Mouse (Mus musculus) ZHBTc4 (cell line): ENCODE measurements at regions not wholly inside any gene's neighbourhood (a gene's known extent, or its start where the extent isn't known, plus 50 kb on each side); places are given as distances from the start of the nearest gene placed in this dataset.

Experiments
- DNase-seq: peaks from one replicate; pipeline ENCODE4 v3.0.0-alpha.2; 2011; ENCODE audit warnings: low read depth, low spot score

DNA sequence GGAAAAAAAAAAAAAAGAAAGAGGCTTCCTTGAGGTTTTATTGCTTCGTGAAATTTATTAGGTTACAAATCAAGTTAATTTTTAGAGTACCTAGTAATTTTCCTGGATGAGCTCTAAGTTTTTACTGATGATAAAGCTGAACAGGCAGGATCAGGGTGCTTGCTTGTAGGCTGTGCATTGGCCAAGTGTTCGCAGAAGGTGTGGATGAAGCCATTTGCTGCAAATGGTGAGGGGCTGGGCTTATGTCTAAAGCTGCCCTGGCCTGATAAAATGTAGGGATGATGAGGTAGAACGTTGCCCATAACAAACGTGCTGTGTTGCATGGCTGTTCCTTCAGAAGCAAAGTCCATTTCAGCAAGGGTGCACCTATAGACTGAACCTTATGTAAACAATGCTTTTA lies 90.1 kb upstream of the Rnd3 start:
- no peak for DNase-seq

- DNase-seq, result peak; percentile 21
Measured at GRCm38 (mm10) chr2:51238131-51238931, 89.4 kb upstream of the Rnd3 start.

DNA sequence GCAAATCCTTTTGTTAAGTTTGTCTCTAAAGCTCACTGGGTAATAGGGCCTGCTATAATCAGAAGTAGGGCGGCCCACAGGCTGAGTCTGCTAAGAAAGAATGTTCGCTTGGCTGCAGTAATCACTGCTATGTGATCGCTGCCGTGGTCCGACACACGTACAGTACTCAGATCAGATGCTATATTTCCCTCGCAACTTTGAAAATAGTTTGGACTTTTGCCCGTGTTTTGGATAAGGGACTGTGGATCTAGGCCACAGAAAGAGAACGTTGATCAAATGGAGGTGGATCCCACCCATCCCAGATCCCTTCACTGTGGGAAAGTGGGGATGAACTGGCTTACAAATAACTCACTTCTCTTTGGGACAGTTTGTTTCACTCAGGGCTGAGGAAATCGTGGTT lies 88.5 kb upstream of the Rnd3 start:
- no peak for DNase-seq

DNA sequence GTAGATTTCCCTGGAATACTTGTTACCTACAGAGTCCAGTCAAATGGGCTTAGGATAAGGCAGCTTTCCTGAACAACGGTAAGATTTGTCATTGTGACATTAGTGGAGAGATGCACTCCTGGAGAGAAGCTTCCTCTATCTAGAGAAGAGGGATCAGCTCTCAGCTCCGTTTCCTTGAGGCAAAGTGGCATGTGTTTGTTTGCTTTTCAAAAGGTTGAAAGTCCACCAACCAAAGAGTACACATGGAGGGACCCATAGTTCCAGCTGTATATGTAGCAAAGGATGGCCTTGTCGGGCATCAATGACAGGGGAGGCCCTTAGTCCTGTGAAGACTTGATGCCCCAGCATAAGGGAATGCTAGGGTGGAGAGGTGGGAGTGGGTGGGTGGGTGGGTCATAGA lies 87.9 kb upstream of the Rnd3 start:
- DNase-seq, result no peak

- DNase-seq, result no peak
Measured at GRCm38 (mm10) chr2:51234427-51234826, 85.5 kb upstream of the Rnd3 start.

DNA sequence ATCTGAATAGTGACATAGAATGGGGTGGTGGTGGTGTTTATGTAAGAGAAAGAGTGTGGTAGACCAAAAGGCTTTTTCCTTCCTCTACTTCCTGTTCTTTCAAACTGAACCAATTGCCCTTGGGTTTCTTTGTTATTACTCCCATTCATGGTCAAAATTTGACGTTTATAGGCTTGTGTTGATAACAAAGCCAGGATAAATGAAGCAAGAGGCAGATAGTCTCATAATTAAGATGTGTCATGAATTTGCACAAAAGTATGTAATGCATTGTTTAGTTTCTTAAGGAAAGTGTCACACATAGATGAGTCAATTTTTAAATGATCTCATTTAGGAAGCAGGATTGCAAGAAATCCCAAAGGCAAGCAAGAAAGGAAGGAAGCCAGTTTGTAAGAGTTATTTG lies 73.9 kb upstream of the Rnd3 start:
- DNase-seq, result no peak

GRCm38 (mm10) chr2:51219714-51220113 lies 70.8 kb upstream of the Rnd3 start:
- no peak for DNase-seq

- no peak for DNase-seq
Measured at GRCm38 (mm10) chr2:51207150-51208022, 58.5 kb upstream of the Rnd3 start.

GRCm38 (mm10) chr2:51206332-51206731 lies 57.4 kb upstream of the Rnd3 start:
- no peak for DNase-seq
